Mouse (Mus musculus) neural tube, embryonic 11.5 days (tissue): ENCODE data around the gene Phf23. TPM values are rescaled to one million over a fixed set of nuclear protein-coding genes. Genes with fewer than 3 reads are reported as not detected.

Experiments used
- ATAC-seq: fragments of 200-750 bp; cut with Nextera tagmentation; 2 replicates; pipeline ENCODE4 v1.8.0; 2017; ENCODE audit warnings: moderate number of reproducible peaks, mild to moderate bottlenecking, moderate TSS enrichment, moderate library complexity; ENCODE audit not compliant: insufficient read depth, low FRiP score, low TSS enrichment
- DNase-seq: peaks from one replicate; pipeline ENCODE4 v3.0.0-alpha.2; 2015; ENCODE audit warnings: low spot score
- H3K27ac ChIP-seq: fragments of 300-500 bp; sonication (generic); 2 replicates; pipeline ENCODE4 v1.5.1; 2014; ENCODE audit warnings: low read depth, mild to moderate bottlenecking, low read length
- H3K27me3 ChIP-seq: fragments of 300-500 bp; sonication (generic); 2 replicates; pipeline ENCODE4 v1.6.1; 2014; ENCODE audit warnings: mild to moderate bottlenecking, low read length, mixed read lengths; ENCODE audit not compliant: control insufficient read depth, insufficient read depth
- H3K36me3 ChIP-seq: fragments of 300-500 bp; sonication (generic); 2 replicates; pipeline ENCODE4 v1.6.1; 2014; ENCODE audit warnings: mild to moderate bottlenecking, low read length, moderate library complexity, mixed read lengths; ENCODE audit not compliant: control insufficient read depth, insufficient read depth
- H3K4me1 ChIP-seq: fragments of 300-500 bp; sonication (generic); 2 replicates; pipeline ENCODE4 v1.6.1; 2014; ENCODE audit warnings: low read length, mixed read lengths; ENCODE audit not compliant: control insufficient read depth, insufficient read depth
- H3K4me2 ChIP-seq: fragments of 300-500 bp; sonication (generic); 2 replicates; pipeline ENCODE4 v1.6.1; 2014; ENCODE audit warnings: low read depth, mild to moderate bottlenecking, moderate library complexity
- H3K4me3 ChIP-seq: fragments of 300-500 bp; sonication (generic); 2 replicates; pipeline ENCODE4 v1.5.1; 2014; ENCODE audit warnings: low read depth, low read length
- H3K9ac ChIP-seq: fragments of 300-500 bp; sonication (generic); 2 replicates; pipeline ENCODE4 v1.6.1; 2014; ENCODE audit warnings: mild to moderate bottlenecking, low read length
- H3K9me3 ChIP-seq: fragments of 300-500 bp; sonication (generic); 2 replicates; pipeline ENCODE4 v1.6.1; 2016; ENCODE audit warnings: low read length; ENCODE audit not compliant: control insufficient read depth
- WGBS: fragments of 180-500 bp; shearing (Covaris S2); extraction: QIAGEN DNeasy Blood & Tissue Kit; methylation state at CpG from one replicate; pipeline ENCODE4 v1.1.7; 2014; 5-methylcytosine and 5-hydroxymethylcytosine counted together
- polyA plus RNA-seq: library from polyadenylated mRNA; unstranded; fragments of >200 nt; fragmentation: Nextera tagmentation; extraction: Ambion mirVana; gene quantifications from 2 replicates; pipeline ENCODE4 v1.2.1, GENCODE M21; 2014

Phf23 gene
- polyA plus RNA-seq, 1 experiment from 2014 or later: 57.6 TPM

- Histone ChIP-seq H3K27ac (no peak overlapping the region), H3K4me1 (peaks cover 3% of the 10 kb centered on the region; the same call in 1 of the 2 replicates), H3K4me3 (peak overlapping the region; percentile 27), H3K36me3 (0 out of 2 replicates have a peak, but pooled peaks cover 2% of the 10 kb centered on the region), H3K27me3 (peaks cover 57% of the 10 kb centered on the region), H3K9ac (0 out of 2 replicates have a peak overlapping the region, but pooled peaks have one; percentile 37), H3K4me2 (peak overlapping the region; percentile 35), H3K9me3 (no peaks in the 10 kb centered on the region)
- peak; percentile 15 for DNase-seq
- WGBS: 38% methylated on average over 17 of the region's 17 CpGs
- ATAC-seq: no peak
These were observed 28.6 kb upstream of the Phf23 start for GRCm38 (mm10) chr11:69966860-69967517.

DNA sequence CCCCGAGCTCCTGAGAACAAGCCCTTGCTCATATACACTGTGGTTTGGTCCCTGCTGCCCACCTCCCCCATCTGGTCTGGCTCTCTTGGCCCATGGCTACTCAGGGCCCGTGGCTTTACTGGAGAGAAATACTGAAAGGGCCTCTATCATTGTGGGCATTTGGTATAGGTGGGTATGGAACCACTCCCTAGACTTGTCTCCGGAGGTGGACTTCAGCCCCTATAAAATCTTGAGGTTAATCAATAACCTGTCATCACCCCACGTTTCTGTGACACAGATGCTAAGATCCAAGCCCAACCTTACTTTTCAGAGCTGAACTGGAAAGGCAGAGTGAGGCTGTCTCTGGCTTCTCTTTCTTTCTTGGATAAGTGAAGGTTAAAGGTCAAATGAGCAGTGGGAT is 26.8 kb upstream of the Phf23 start:
- no peaks in the 10 kb centered on the region for H3K9me3 ChIP-seq
- WGBS: 90% methylated on average over 4 of the region's 4 CpGs
- no peak overlapping the region for H3K4me3 ChIP-seq
- DNase-seq (no peak), ATAC-seq (no peak)
- H3K9ac ChIP-seq: no peak overlapping the region
- H3K36me3 ChIP-seq: peaks cover 6% of the 10 kb centered on the region
- H3K27ac ChIP-seq: no peak overlapping the region
- peaks cover 41% of the 10 kb centered on the region for H3K27me3 ChIP-seq
- H3K4me2 ChIP-seq: no peak overlapping the region
- H3K4me1 ChIP-seq: peaks cover 3% of the 10 kb centered on the region; the same call in 1 of the 2 replicates

GRCm38 (mm10) chr11:69970222-69970621 is 25.4 kb upstream of the Phf23 start:
- ATAC-seq (no peak), DNase-seq (no peak)
- no peaks in the 10 kb centered on the region for H3K9me3 ChIP-seq
- H3K4me2 ChIP-seq: no peak overlapping the region
- H3K9ac ChIP-seq: no peak overlapping the region
- H3K27me3 ChIP-seq: peaks cover 26% of the 10 kb centered on the region
- 88% methylated on average over 6 of the region's 6 CpGs for WGBS
- no peak overlapping the region for H3K4me3 ChIP-seq
- H3K36me3 ChIP-seq: peaks cover 13% of the 10 kb centered on the region
- H3K4me1 ChIP-seq: peaks cover 3% of the 10 kb centered on the region; the same call in 1 of the 2 replicates
- H3K27ac ChIP-seq: no peak overlapping the region

GRCm38 (mm10) chr11:69970775-69971174 is 24.8 kb upstream of the Phf23 start:
- Histone ChIP-seq H3K4me1 (peaks cover 3% of the 10 kb centered on the region; the same call in 1 of the 2 replicates), H3K9me3 (no peaks in the 10 kb centered on the region), H3K4me3 (no peak overlapping the region), H3K9ac (no peak overlapping the region), H3K4me2 (no peak overlapping the region), H3K36me3 (peaks cover 16% of the 10 kb centered on the region), H3K27me3 (peaks cover 21% of the 10 kb centered on the region), H3K27ac (no peak overlapping the region)
- no peak for ATAC-seq
- no peak for DNase-seq
- 93% methylated on average over 3 of the region's 3 CpGs for WGBS

GRCm38 (mm10) chr11:69974907-69975306 is 20.7 kb upstream of the Phf23 start:
- no peaks in the 10 kb centered on the region for H3K27me3 ChIP-seq
- no peak for ATAC-seq
- DNase-seq: no peak
- H3K4me2 ChIP-seq: no peak overlapping the region
- H3K4me1 ChIP-seq: no peaks in the 10 kb centered on the region
- H3K36me3 ChIP-seq: peaks cover 14% of the 10 kb centered on the region
- no peaks in the 10 kb centered on the region for H3K9me3 ChIP-seq
- no peak overlapping the region for H3K9ac ChIP-seq
- no peak overlapping the region for H3K4me3 ChIP-seq
- H3K27ac ChIP-seq: no peak overlapping the region
- 93% methylated on average over 2 of the region's 2 CpGs for WGBS

GRCm38 (mm10) chr11:69976271-69976670 is 19.3 kb upstream of the Phf23 start:
- H3K36me3 ChIP-seq: peaks cover 14% of the 10 kb centered on the region
- ATAC-seq: no peak
- H3K4me2 ChIP-seq: no peak overlapping the region
- H3K27me3 ChIP-seq: no peaks in the 10 kb centered on the region
- H3K9ac ChIP-seq: no peak overlapping the region
- WGBS: 86% methylated on average over 4 of the region's 4 CpGs
- no peaks in the 10 kb centered on the region for H3K4me1 ChIP-seq
- no peak for DNase-seq
- no peak overlapping the region for H3K4me3 ChIP-seq
- H3K27ac ChIP-seq: no peak overlapping the region
- no peaks in the 10 kb centered on the region for H3K9me3 ChIP-seq

- Histone ChIP-seq H3K4me3 (peak overlapping the region; percentile 86), H3K27ac (peak overlapping the region; percentile 97), H3K9ac (peak overlapping the region; percentile 90), H3K36me3 (peaks cover 11% of the 10 kb centered on the region), H3K27me3 (no peaks in the 10 kb centered on the region), H3K4me1 (peaks cover 8% of the 10 kb centered on the region), H3K4me2 (peak overlapping the region; percentile 84), H3K9me3 (no peaks in the 10 kb centered on the region)
- WGBS: 4% methylated on average over 16 of the region's 16 CpGs
- DNase-seq: no peak
- ATAC-seq: no peak
These were observed 15.8 kb upstream of the Phf23 start for GRCm38 (mm10) chr11:69979827-69980195.

DNA sequence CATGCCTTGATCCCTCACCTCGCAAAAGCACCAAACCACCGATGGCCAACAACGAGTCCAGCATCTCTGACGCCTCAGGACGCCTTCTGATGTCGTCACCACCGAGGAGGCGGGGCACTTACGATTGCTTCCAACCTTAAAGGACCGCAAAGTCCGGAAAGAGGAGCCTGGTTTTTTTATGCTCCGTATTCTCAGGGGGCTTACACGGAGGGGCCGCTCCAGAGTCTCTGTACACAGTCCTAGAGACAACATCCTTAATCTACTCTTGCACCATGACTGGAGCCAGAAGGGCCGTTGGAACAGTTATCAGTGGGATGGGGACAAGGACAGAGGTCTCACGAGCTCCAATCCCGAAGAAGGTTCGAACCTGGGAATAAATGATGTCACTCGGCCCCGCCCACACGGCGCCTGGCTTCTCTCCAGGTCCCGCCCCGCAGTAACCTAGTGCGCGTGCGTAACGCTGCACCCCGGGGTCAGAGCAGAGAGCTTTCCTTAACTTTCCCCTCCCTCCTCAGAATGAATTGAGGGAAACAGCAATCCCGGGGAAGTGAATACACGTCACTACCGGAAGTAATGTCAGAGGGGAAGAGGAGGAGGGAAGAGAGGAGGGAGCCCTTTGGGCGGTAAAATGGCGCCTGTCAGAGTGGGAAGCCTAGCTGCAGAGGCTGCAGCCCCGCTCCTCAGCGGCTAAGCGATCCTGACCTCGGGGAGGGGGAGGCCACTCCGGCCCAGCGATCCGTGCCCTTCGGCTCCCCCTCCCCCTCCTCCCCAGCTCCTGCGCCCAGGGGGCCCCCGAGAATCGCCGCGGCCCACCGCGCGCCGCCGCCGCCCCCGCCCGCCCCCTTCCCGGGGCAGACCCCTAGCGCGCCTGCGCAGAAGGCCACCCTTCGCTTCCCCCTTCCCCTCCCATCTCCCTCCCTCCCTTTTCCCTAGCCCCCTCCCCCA is 15.1 kb upstream of the Phf23 start:
- peak; percentile 87 for ATAC-seq

More for the DNA sequence above, 15.1 kb upstream of the Phf23 start:
- Histone ChIP-seq H3K4me1 (peaks cover 8% of the 10 kb centered on the region), H3K27me3 (no peaks in the 10 kb centered on the region), H3K27ac (peak overlapping the region; percentile 97), H3K9ac (peak overlapping the region; percentile 90), H3K36me3 (peaks cover 13% of the 10 kb centered on the region), H3K4me3 (peak overlapping the region; percentile 86), H3K9me3 (no peaks in the 10 kb centered on the region), H3K4me2 (peak overlapping the region; percentile 84)
- DNase-seq: peak; percentile 99
- WGBS: under 1% methylated on average over 51 of the region's 60 CpGs
